Mouse (Mus musculus) cerebellum, postnatal 10 days (tissue): Measurements from ENCODE around the gene Vipas39.
"Not testable (repeated sequence)": the region's sequence is repeated elsewhere in the genome, so short reads cannot be mapped to it uniquely, and the experiment has no call there.

Experiments
- DNase-seq, 2 experiments: peaks; one replicate each; pipeline ENCODE4 v3.0.0; 2021; ENCODE audit warnings: mixed read lengths in 2 of 2

Vipas39 gene

DNA sequence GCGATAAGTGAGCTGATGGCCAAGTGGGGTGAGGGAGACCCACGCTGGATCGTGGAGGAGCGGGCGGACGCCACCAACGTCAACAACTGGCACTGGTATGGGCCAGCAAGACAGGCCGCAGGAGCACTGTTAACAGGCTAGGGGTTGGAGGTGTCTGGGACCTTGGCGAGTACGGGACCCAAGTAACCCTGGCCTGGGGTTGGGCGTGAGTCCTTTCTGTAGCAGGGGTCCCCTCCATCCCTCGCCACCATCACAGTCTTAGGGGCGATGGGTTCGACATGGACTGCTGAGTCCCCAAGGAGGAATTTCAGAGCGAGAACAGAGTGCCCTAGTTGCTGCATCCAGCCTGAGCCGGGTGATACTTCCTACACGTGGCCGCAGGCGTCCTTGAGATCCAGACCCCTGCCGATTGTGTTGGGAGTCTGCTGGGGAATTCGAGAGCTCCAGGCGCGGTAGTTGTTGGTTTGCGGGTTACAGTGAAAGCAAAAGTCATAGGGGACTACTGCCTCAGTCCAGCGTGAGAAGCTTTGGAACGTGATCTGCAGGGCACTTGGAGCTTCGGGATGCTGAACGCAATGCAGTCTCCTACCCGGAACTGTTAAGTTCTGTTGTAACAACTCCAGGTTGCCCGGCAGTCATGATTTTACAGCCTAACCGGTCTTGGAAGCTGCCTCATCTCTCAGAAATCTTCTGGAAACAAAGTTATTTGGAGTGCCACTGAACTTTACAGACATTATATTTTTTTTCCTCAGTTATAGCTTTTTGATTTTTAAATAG is 959 bp upstream of the Vipas39 start:
- DNase-seq = no peak

DNA sequence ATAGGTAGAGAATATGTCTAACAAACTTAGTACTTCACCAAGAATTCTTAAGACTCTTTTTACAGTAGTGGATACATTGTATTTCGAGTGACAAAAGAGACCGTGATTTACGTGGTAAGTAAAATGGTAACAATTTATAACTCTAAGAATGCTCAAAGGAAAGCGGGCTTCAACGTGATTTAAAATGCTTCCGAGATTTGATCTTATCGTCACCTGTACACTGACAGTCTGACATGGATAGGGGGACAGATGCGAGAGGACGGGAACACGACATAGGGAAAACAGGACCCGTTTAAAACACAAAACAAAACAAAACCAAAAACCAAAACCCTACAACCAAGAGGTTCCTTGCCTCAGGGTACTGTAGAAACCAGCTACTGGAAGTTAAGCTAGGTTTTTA is 612 bp downstream of the Vipas39 start:
- DNase-seq = no peak

DNA sequence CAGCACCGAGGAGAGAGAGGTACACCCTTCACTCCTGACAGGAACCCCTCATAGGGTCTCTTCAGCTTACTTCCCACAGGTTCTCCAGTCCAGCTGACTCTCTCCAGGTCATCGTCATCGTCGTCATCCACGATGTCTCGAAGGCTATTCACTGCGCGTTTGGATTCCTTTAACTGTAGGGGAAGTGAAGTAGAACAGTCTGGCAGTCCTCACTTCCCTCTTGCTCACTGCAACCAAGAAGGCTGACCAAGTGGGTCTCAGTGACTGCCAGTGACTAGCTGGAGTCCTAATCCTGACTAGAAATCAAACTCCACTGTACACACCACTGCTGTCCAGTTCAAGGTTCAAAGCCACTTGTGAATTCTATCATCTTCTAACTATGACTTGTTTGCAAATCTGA is 5.5 kb downstream of the Vipas39 start:
- DNase-seq = no peak

DNA sequence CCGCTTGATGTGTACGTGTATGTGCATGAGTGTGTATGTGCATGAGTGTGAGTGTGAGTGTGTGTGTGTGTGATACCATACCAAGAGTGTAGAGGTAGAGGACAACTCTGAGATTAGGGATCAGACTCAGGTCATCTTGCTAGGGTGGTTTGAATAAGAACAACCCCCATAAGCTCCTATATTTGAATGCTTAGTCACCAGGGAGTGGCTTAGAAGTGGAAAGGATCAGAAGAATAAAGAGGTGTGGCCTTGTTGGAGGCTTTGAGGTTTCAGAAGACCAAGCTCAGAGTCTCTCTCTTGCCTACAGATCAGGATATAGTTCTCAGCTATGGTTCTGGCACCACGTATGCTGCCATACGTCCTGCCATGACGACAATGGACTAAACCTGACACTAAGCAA is 9.4 kb downstream of the Vipas39 start:
- DNase-seq = no peak

DNA sequence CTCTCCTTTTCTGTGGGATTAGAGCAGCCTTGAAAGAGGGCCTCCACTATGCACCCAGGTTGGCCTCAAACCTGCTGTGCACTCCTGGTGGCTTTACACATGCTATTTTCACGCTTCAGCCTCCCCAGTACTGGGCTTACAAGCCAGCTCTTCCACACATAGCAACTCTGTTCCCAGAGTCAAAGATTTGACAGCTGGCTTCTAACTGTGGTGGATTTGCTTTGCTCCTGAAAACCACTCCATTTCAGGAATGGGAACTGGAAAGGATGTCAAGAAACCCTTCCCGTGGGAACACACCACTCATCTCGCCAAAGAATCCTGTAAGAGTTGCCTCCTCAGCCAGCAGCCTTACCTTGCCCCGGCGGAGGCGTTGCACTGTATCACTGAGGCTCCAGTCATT is 12.2 kb downstream of the Vipas39 start:
- no peak for DNase-seq

DNA sequence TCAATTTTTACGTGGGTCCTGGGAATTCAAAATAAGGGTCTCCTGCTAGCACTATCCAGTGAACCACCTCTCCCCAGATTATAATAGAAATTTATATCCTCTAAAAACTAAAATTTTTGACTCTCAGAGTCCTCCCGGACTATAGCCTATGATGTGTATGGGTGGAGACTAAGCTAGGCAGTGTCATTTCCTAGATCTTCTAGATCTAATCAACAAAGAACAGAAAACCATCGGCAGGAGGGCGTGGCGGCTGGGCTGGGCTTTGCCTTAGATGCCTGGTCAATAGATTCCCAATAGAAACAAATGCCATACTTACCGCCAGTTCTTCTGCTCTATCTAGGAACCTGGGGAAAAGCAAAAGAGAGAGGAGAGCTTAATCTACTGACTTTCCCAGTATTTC is 15.9 kb downstream of the Vipas39 start:
- DNase-seq = no peak

DNA sequence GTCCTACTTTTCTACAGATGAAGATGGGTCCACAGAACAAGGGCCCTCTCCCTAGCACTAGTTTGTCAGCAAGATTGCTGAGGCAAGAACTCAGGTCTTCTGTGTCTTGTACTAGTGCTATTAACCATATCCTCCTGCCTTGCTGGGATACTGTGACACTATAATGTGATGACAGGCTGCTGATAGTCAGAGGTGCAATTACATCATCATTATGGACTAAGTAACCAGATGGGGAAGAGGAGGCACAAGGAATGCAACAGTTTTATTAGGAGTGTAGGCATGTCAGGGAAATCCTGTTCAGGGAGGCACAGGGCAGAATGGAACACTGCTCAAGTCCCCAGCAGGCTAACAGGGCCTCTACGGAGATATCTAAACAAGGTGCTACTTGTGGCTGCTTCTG is 27.4 kb downstream of the Vipas39 start, which contains the start of gene Noxred1:
Noxred1 (minus strand) TSS at position 101 of the 400 bp plus-strand sequence.
- DNase-seq = no peak

DNA sequence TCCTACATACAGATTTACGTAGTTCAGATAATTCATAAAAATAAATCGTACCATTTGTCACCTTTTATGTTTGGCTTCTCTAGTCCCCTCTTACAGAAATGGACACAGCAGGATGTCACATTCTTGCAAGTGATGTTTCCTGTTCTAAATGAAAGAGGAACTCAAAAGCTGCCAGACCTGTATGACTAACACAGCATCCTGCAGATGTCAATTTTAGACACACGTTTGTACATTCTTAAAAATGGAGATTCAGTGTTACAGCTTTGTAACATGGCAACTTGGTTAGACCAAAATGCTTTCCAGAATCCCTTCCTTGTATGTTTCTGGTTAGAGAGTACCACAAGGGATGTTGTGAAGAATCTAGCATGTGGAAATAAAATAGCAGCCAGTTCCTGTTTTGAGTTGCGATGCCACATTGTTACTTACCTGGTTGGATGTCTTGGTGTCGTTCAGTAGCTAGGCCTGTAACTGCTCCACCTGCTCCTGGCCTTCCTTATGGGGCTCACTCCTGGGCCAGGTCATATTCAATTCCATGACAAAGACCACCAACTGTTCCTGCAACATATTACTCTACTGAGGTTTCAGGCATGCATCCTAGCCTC is 29.1 kb downstream of the Vipas39 start:
- DNase-seq = no peak

DNA sequence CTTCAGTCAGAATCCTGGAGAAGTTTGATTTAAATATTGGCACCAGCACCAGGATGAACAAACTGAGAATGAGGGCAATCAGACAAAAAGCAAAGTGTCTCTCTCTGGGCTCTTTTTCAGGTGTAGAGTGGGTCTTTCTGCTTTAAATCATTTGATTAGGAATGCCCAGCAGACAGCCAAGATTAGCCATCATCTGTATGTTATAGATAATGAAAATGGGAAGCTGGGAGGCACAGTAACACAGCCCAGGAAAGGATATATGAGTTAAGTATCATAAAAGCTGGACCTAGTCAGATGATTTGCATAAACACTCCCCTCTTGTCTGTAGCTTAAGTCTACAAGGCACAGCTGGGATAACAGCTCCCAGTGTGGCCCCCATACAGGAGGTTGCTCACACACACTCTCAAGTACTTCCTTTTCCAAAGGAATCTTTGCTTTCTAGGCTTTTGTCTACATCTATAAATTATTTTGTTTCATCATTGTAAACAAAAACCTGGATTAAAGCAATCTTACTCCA is 35.6 kb downstream of the Vipas39 start:
- DNase-seq = no peak

DNA sequence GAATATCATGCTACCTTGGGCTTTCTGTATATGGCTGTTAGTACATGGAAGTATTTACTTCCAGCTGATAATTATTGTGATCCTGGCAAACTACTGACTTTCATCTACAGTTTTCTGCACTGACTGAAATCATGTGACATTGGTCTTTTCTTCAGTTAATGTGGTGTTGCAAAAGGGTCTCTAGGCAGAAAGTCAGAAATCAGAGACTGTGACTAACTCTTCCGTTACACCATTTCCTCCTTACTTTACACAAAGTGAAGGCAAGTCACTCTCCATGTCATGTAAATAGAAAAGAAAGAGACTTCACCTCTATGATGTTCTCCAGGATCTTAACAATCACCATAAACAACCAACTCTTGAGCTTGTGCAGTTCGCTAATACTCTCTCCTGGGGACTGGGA is 36.4 kb downstream of the Vipas39 start:
- DNase-seq = no peak

DNA sequence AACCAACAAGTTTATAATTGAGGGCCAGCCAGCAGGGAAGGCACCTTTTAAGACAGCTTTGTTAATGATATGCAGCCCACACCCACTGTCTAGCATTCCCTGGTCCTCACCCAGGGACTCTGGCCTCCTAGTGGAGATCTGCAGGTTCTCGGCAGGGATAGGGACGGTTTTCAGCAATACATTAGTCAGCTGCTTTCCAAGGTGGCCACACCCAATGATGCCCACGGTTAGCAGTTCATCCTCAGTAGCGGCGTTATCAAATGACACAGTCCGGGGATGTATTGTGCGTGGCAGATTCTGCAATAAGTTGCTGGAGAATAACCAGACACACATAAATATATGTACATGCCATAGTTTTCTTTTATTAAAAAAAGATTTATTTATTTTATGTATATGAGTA is 39.3 kb downstream of the Vipas39 start:
- DNase-seq = no peak

DNA sequence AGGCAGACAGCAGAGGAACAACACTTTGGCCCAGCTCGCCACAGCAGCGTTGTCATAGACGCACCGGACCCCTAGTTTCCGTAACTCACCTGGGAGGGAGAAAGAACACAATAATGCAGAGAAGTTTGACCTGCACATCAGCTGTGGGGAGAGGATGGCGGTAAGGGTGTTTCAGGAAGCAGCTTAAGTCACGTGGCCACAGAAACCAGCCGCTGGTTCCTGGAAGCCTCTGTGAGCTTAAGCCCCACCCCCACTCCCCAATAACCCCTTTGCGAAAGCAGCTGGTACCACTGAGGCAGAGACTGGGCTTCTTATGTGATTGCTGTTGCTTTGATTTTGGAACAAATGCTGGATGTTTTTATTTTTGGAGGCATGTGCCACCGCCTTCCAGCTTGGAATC is 41.1 kb downstream of the Vipas39 start:
- no peak for DNase-seq

DNA sequence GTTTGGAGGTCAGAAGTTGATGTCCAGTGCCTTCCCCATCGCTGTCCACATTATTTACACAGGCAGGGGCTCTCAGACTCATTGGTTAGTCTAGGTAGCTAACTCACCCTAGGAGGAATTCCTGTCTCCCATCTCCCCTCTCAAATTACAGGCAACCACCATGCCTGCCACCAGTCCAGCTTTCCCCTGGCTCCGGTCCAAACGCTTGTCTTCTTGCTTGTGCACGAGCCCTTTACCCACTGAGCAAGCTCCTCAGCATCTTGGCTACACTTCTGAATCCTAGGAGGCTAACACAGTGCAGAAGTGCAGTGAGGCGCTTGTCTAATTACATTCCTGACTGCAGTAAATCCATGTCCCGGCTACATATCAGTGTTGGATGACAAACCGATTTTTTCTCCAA is 46.7 kb downstream of the Vipas39 start:
- peak; percentile 81 to 85 for DNase-seq

DNA sequence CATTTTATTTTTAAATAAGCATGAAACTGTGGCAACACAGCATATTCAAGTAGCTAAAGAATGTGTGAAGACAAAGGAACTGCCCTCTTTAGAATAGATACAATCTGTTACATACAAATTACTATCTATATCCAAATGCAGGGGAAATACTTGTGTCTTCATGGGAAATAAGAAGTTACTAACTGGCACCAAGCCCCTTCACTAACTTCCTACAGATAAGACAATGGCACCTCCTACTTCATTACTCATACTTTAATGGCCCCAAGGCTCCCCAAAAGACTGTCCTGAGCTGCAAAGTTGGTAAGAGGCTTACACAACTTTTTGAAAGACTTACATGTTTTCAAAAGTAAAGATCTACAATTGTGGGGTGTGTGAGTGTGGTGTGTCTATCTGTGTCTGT is 48.5 kb downstream of the Vipas39 start:
- DNase-seq = no peak

DNA sequence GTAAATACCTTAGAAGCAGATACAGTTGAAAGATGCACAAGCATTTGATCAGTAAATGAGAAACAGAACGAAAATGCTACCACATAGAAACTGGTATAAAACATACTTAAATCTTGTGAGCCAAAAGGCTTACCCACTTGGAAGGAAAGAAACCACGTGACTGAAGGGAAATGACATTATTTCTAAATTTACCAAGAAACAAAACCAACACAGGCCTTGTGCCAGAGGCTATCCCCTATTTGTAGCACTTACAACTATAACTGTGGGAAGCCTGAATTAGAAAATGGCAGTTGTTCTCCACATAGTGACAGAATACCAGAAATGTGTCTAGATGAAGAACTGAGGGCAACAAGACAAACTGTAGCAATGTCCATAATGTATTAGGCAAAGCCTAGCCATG is 50.0 kb downstream of the Vipas39 start:
- DNase-seq = no peak

DNA sequence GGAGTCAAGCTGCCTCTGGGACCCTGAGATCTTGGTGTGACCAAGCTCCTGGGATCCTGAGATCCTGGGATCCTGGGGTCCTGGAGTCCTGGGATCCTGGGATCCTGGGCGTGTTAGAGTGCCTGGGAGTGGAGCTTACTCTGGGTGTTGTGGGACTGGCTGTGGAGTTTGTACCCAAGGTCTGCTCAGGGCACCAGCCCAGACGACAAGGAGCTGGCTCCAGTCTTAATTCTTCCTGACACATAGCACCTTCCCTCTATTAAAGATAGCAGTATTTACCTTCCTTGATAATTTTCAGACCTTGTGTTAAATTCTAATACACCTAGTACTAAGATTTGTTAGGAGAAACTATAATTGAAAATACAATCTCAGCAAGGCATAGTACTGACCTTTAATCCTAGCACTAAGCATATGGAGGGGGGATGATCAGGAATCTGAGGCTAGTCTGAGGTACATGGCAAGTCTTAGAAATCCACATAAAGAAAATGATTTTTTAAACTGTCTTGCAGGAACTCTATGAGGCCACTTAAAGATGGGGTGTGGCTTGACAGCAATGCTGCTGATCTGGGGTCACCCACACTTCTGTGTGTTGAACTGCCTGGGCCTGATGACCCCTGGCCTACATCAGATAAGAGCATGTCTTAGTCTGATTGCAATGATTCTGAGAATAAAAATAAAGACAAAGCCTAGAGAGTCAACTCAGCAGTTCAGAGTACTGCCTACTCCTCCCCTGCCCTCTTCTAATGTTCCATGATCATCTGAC is 53.0 kb downstream of the Vipas39 start:
- no peak for DNase-seq

DNA sequence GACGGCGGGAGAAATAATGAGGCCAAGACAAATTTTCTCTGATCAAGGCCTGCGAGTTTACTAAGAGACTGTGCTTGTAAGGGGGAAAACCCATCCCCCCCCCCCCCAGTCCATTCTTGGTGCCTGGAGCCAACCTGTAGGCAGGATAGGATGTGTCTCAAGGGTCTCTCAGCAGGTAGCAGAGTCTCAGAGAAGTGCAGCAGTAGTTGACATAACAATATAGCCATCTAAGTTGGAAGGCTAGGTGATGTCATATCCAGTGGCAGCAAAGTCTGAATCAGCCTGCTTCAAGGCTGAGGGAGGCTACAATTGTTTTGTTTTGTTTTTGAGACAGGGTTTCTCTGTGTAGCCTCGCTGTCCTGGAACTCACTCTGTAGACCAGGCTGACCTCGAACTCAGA is 60.3 kb downstream of the Vipas39 start:
- DNase-seq = not testable (repeated sequence)

DNA sequence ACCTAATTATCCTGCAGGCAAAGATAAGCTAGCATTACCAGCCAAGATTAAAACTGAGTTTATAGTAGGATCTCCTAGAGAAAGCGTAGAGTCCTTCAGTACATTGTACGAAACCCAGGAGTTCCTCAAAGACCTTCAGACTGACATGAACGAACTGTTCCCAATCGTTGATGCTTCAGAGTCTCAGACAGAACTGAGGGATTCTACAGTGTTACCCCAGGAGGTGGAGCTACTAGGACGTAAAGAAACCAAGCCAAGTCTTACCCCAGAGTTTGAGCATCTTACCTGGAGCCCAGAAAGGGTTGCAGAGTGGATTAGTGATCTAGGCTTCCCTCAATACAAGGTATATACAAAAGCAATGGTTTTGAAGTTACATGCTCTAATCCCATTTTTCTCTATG is 64.4 kb downstream of the Vipas39 start:
- DNase-seq = no peak

DNA sequence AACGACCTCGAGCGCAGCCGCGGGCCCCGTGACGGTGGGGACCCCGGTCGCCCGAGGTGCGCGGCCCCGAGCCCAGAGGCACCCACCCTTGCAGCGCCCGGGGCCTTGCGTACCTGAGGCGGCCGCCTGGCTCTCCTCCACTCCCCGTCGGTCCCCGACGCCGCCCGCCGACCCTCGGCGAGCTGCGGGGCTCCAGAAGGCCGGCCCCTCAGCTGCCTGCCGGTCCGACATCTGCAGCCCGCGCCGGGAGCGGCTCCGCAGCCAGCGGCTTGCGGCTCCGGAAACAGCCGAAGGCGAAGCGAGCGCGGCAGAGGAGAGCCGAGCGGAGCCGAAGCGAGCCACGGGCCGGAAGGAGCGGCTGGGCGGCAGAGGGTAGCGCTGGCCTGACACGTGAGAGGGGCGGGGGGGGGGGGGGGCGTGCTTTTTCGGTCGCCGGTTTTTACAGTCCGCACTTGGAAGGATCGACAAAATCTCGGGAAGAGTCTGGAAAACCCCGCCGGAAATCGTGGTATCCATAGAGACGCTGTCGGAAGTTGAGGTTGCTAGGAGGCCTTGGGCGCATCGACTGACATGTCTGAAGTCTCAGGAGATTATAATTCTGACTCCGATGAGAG is 66.0 kb downstream of the Vipas39 start, which contains the start of gene Tmed8:
Tmed8 (minus strand) TSS at position 482 of the 614 bp plus-strand sequence.
- peak; percentile 87 to 89 for DNase-seq

DNA sequence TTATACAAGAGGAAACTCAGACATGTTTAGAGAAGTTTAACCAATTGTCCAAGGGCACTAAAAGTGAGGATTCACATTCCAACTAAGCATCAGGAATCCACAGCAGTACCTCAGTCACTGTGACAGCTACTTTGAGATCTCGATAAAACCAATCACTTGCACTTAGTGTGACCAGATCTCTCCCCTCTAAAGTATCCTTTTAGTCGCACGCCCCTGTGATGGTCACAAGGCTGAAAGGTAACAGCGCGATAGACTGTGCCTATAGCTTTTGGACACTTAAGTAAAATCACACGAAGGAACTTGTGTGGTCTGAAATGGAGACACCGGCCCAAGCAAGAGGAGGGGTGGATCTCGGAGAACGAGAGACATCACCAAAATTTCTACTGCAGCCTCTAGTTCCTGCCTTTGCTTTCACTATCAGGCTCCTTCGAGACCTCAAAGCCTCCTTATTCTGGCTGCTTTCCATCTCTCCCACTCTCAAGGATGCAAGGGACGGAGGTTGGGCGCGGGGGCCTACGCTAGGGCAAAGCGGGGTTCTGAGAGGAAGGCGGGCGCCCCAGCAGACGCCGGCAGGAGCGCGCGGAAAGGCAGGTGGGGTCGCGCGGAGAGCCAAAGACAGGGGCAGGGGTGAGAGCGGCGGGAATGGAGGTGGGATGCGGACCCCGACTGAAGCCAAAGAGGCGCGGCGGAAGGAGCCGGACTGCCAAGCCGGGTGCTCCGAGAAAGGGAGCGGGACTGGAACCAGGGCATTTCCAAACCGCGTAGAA is 66.7 kb downstream of the Vipas39 start, which contains the start of gene Samd15:
Samd15 (plus strand) TSS at position 518 of the 767 bp plus-strand sequence.
- peak; percentile 70 to 74 for DNase-seq

DNA sequence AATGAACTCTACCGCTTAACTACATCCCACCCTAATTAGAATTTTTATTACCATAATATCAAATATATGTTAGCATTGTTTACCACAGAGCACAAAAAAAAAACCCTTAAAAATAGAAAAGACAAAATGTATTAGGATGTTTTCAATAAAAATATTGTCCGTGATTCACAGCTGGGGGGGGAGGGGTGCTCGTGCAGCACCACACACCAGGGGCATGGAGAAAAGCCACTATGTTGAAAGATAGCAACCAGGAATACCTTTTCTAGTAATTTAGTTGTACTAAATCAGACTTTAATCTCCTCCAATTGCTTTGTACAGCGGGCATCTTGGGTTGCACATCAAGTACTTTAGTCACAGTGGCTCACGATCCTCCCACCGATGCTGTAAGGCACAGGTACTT is 67.3 kb downstream of the Vipas39 start:
- peak; percentile 12 to 19 for DNase-seq

DNA sequence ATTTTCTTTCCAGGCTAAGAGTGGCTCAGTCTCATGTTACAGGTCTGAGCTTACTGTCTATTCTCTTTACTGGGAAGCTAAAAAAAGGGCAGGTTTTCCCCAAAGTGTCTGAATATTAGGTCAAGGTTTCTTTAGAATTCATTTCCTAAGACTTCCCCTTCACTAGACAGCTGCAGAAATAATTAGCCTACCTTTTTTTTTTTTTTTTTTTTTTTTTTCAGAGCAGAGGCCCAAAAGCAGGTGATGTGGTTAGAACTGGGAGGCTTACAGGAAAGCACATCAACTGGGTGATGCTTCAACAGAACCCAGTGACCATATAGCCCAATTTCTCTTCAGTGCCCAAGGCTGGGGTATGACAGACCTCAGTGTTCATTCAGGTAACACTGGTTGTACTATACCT is 69.7 kb downstream of the Vipas39 start:
- DNase-seq = no peak
